Mouse (Mus musculus): ENCODE results near the gene Etfb. TPM values are rescaled to one million over a fixed set of nuclear protein-coding genes. Genes with fewer than 3 reads are reported as not detected.
A peak's percentile ranks its signal among the peaks of the same experiment; 100 is the strongest.

Etfb gene
- total and polyA plus RNA-seq, 3 experiments: 60.1 to 218 (median 92.3) TPM

- DNase-seq (ENCODE audit: low spot score) (no peak), ATAC-seq (ENCODE audit: extremely low read depth, insufficient number of reproducible peaks, low FRiP score, poor library complexity, severe bottlenecking) (no peak)
- TF ChIP-seq CTCF (IDR thresholded peaks at IDR 0.05; ENCODE audit: low read depth, low read length) (peak; percentile 36; the same call in 1 of the 2 replicates), GATA1 (IDR thresholded peaks at IDR 0.05; ENCODE audit: borderline replicate concordance, low read length) (no peak), POLR2AphosphoS5 (IDR thresholded peaks at IDR 0.05; ENCODE audit: insufficient replicate concordance, low read depth, low read length) (no peak), GATA2 (IDR thresholded peaks at IDR 0.05; ENCODE audit: borderline replicate concordance, low read depth, low read length) (no peak), TAL1 (conservative IDR thresholded peaks at IDR 0.05; ENCODE audit: low read depth, low read length) (no peak)
- no peaks in the 10 kb centered on the region for H3K9me3 ChIP-seq (replicated peaks)
- H3K36me3 ChIP-seq (replicated peaks): no peaks in the 10 kb centered on the region
- peaks cover 5% of the 10 kb centered on the region; the same call in 1 of the 2 replicates for H3K4me1 ChIP-seq (ENCODE audit: insufficient read depth, low read depth, low read length)
- peaks cover 5% of the 10 kb centered on the region; the same call in 1 of the 2 replicates for H3K27me3 ChIP-seq (ENCODE audit: insufficient read depth, low read length)
- no peak overlapping the region for H3K4me3 ChIP-seq (ENCODE audit: low read depth, low read length)
Observed at GRCm38 (mm10) chr7:43417298-43417697, 26.6 kb upstream of the Etfb start.

- Histone ChIP-seq H3K4me1 (ENCODE audit: insufficient read depth, low read depth, low read length) (no peaks in the 10 kb centered on the region), H3K27me3 (ENCODE audit: insufficient read depth, low read length) (peaks cover under 1% of the 10 kb centered on the region; the same call in 1 of the 2 replicates), H3K4me3 (ENCODE audit: low read depth, low read length) (no peak overlapping the region), H3K36me3 (replicated peaks) (no peaks in the 10 kb centered on the region), H3K9me3 (replicated peaks) (no peaks in the 10 kb centered on the region)
- DNase-seq (ENCODE audit: low spot score) (peak; percentile 61), ATAC-seq (ENCODE audit: extremely low read depth, insufficient number of reproducible peaks, low FRiP score, poor library complexity, severe bottlenecking) (peak; percentile 88)
- TF ChIP-seq CTCF (IDR thresholded peaks at IDR 0.05; ENCODE audit: low read depth, low read length) (peak; percentile 97), GATA1 (IDR thresholded peaks at IDR 0.05; ENCODE audit: borderline replicate concordance, low read length) (no peak)
Observed at GRCm38 (mm10) chr7:43422995-43423617, 20.8 kb upstream of the Etfb start.

DNA sequence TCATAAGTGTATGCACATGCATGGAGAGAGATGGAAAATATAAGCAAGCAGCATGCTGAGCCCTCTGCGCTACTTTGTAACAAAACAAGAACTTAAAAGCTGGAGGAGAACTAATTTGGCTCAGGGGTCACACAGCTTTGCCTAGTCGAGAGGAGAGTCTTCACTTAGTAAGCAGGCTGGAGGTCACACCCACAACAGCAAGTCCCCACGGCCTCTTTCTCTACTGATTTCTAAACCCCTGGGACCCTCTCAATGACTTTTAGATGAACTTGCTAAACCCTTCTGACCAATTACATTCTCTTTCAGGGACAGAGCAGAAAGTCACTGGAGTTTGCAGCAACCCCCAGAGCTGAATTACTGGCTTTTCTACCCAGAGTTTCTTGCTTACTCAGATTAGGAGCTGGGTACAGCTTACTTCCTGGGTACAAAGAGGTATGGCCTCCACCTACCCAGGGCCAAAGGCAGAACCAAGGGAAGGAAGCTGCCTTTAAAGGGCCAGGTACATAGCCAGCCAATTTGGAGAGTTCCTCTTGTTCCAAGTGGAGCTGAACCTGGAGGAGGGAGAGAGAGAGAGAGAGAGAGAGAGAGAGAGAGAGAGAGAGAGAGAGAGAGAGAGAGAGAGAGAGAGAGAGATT is 19.8 kb upstream of the Etfb start:
- no peak overlapping the region for H3K4me3 ChIP-seq (ENCODE audit: low read depth, low read length)
- no peaks in the 10 kb centered on the region for H3K36me3 ChIP-seq (replicated peaks)
- H3K4me1 ChIP-seq (ENCODE audit: insufficient read depth, low read depth, low read length): no peaks in the 10 kb centered on the region
- DNase-seq (ENCODE audit: low spot score) (no peak), ATAC-seq (ENCODE audit: extremely low read depth, insufficient number of reproducible peaks, low FRiP score, poor library complexity, severe bottlenecking) (no peak)
- peaks cover 4% of the 10 kb centered on the region; the same call in 1 of the 2 replicates for H3K27me3 ChIP-seq (ENCODE audit: insufficient read depth, low read length)
- TF ChIP-seq TAL1 (conservative IDR thresholded peaks at IDR 0.05; ENCODE audit: low read depth, low read length): no peak
- no peak for TF ChIP-seq GATA2 (IDR thresholded peaks at IDR 0.05; ENCODE audit: borderline replicate concordance, low read depth, low read length)
- TF ChIP-seq GATA1 (IDR thresholded peaks at IDR 0.05; ENCODE audit: borderline replicate concordance, low read length): no peak
- TF ChIP-seq CTCF (IDR thresholded peaks at IDR 0.05; ENCODE audit: low read depth, low read length): no peak
- no peak for TF ChIP-seq POLR2AphosphoS5 (IDR thresholded peaks at IDR 0.05; ENCODE audit: insufficient replicate concordance, low read depth, low read length)
- no peaks in the 10 kb centered on the region for H3K9me3 ChIP-seq (replicated peaks)

- ATAC-seq (ENCODE audit: extremely low read depth, insufficient number of reproducible peaks, low FRiP score, poor library complexity, severe bottlenecking): no peak
- Histone ChIP-seq H3K27me3 (ENCODE audit: insufficient read depth, low read length) (peaks cover 17% of the 10 kb centered on the region; the same call in 1 of the 2 replicates), H3K36me3 (replicated peaks) (no peaks in the 10 kb centered on the region), H3K4me3 (ENCODE audit: low read depth, low read length) (no peak within 1 kb of the TSS), H3K9me3 (replicated peaks) (no peaks in the 10 kb centered on the region), H3K4me1 (ENCODE audit: insufficient read depth, low read depth, low read length) (no peaks in the 10 kb centered on the region)
- no peak for DNase-seq (ENCODE audit: low spot score)
- TF ChIP-seq POLR2AphosphoS5 (IDR thresholded peaks at IDR 0.05; ENCODE audit: insufficient replicate concordance, low read depth, low read length): no peak
- TF ChIP-seq TAL1 (conservative IDR thresholded peaks at IDR 0.05; ENCODE audit: low read depth, low read length): no peak
- TF ChIP-seq CTCF (IDR thresholded peaks at IDR 0.05; ENCODE audit: low read depth, low read length): no peak
- TF ChIP-seq GATA1 (IDR thresholded peaks at IDR 0.05; ENCODE audit: borderline replicate concordance, low read length): no peak
- no peak for TF ChIP-seq GATA2 (IDR thresholded peaks at IDR 0.05; ENCODE audit: borderline replicate concordance, low read depth, low read length)
Observed at GRCm38 (mm10) chr7:43427406-43427805, 16.5 kb upstream of the Etfb start, which contains the start of gene Lim2. Gene Lim2, plus strand, starts transcription at chr7:43427670.

DNA sequence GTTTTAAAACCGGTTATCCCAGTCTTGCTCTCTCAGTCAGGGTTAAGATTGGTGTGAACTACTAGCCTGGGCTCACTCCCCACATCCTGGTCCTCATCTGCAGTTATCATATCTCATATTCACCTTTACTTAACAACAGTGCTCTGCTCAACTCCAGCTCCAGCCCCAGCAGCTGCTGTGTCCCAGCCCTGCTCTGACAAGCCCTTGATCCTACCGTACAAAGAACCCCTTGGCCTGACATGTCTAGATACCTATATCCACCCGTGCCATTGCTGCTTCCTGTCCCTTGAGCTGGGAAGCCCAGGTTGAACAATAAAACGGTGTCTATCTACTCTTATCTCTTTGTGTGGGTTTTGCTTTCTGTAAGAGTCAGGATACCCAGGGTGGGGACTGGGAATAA is 14.4 kb upstream of the Etfb start:
- TF ChIP-seq CTCF (IDR thresholded peaks at IDR 0.05; ENCODE audit: low read depth, low read length) (no peak), TAL1 (conservative IDR thresholded peaks at IDR 0.05; ENCODE audit: low read depth, low read length) (no peak), POLR2AphosphoS5 (IDR thresholded peaks at IDR 0.05; ENCODE audit: insufficient replicate concordance, low read depth, low read length) (no peak), GATA2 (IDR thresholded peaks at IDR 0.05; ENCODE audit: borderline replicate concordance, low read depth, low read length) (no peak)
- Histone ChIP-seq H3K4me1 (ENCODE audit: insufficient read depth, low read depth, low read length) (no peaks in the 10 kb centered on the region), H3K9me3 (replicated peaks) (no peaks in the 10 kb centered on the region), H3K36me3 (replicated peaks) (no peaks in the 10 kb centered on the region), H3K27me3 (ENCODE audit: insufficient read depth, low read length) (peaks cover 28% of the 10 kb centered on the region), H3K4me3 (ENCODE audit: low read depth, low read length) (no peak overlapping the region)
- DNase-seq (ENCODE audit: low spot score): no peak
- ATAC-seq (ENCODE audit: extremely low read depth, insufficient number of reproducible peaks, low FRiP score, poor library complexity, severe bottlenecking): no peak

GRCm38 (mm10) chr7:43432891-43433290 is 11.0 kb upstream of the Etfb start:
- no peak overlapping the region for H3K4me3 ChIP-seq (ENCODE audit: low read depth, low read length)
- H3K4me1 ChIP-seq (ENCODE audit: insufficient read depth, low read depth, low read length): no peaks in the 10 kb centered on the region
- ATAC-seq (ENCODE audit: extremely low read depth, insufficient number of reproducible peaks, low FRiP score, poor library complexity, severe bottlenecking): no peak
- DNase-seq (ENCODE audit: low spot score): no peak
- H3K9me3 ChIP-seq (replicated peaks): no peaks in the 10 kb centered on the region
- no peak for TF ChIP-seq POLR2AphosphoS5 (IDR thresholded peaks at IDR 0.05; ENCODE audit: insufficient replicate concordance, low read depth, low read length)
- no peak for TF ChIP-seq GATA2 (IDR thresholded peaks at IDR 0.05; ENCODE audit: borderline replicate concordance, low read depth, low read length)
- no peak for TF ChIP-seq CTCF (IDR thresholded peaks at IDR 0.05; ENCODE audit: low read depth, low read length)
- TF ChIP-seq GATA1 (IDR thresholded peaks at IDR 0.05; ENCODE audit: borderline replicate concordance, low read length): no peak
- no peak for TF ChIP-seq TAL1 (conservative IDR thresholded peaks at IDR 0.05; ENCODE audit: low read depth, low read length)
- H3K36me3 ChIP-seq (replicated peaks): no peaks in the 10 kb centered on the region
- peaks cover 47% of the 10 kb centered on the region for H3K27me3 ChIP-seq (ENCODE audit: insufficient read depth, low read length)
